In the genomic region with DNA sequence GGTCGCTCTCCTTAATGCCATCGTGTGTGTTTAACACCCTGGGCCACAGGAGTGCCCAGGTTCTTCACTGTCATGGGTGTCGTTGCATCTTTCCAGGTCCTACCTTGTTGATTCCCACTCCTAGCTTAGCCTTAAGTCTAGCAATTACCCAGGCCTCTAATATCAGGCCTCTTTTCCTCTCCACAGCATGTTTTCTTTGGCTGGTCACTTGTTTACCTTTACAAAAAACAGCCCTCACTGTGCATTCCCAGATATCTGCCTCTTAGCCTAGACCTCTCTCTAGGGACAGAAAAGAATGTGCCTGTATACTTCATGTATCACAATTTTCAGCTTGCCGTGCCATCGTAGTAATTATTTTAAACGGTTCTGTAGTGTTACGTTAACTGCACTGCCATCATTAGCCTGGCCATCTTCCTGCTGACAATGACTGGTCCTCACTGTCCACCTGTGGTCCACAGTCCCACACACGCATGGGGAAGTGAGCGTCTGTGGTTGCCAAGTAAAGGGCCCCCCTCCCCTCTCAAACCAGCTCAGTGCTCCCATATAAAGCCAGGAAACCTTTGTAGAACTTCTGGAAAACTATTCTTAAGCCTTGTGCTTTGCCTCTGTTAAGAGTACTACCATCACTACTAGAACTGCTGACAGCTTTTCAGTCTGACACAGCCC, we compare ENCODE assay signal across 10 mouse cellular contexts.
A peak's percentile ranks its signal among the peaks of the same experiment; 100 is the strongest.
DNase-seq lines count a peak whose midpoint lies in the region; ATAC-seq and TF ChIP-seq lines count a peak whose summit lies in the region.
"Had no signal": no experiment of that assay in that cellular context is flagged by ENCODE, and none has a peak within 500 bp of the region (broad histone marks: within the 10 kb centered on the region; RNA-seq: fewer than 3 reads in every experiment).

No protein-coding gene starts in this region.

- intact Hi-C loops in heart, postnatal 14 days (cut with DNase I): no loop called here

- H3K4me1 ChIP-seq in heart, embryonic 11.5 days (ENCODE audit: control insufficient read depth, insufficient read depth, low read length): peaks cover 25% of the 10 kb centered on the region
- peaks cover 12% of the 10 kb centered on the region for H3K4me1 ChIP-seq in lung, embryonic 16.5 days (replicated peaks; ENCODE audit: control insufficient read depth, insufficient read depth, low read length)
- H3K4me1 ChIP-seq in limb, embryonic 14.5 days (ENCODE audit: control insufficient read depth, insufficient read depth, low read length): peaks cover 18% of the 10 kb centered on the region

- peaks cover 9% of the 10 kb centered on the region for H3K36me3 ChIP-seq in heart, embryonic 11.5 days (ENCODE audit: control insufficient read depth, insufficient read depth, low read length)
- peaks cover 5% of the 10 kb centered on the region; the same call in 1 of the 2 replicates for H3K36me3 ChIP-seq in lung, embryonic 16.5 days (ENCODE audit: control insufficient read depth, insufficient read depth, low read length)
- peaks cover 13% of the 10 kb centered on the region for H3K36me3 ChIP-seq in limb, embryonic 14.5 days (ENCODE audit: control insufficient read depth, insufficient read depth, low read length)

- no peak overlapping the region for H3K4me3 ChIP-seq in heart, embryonic 11.5 days (ENCODE audit: low read depth, low read length)
- H3K4me3 ChIP-seq in lung, embryonic 16.5 days (ENCODE audit: low read length): no peak overlapping the region
- H3K4me3 ChIP-seq in limb, embryonic 14.5 days (replicated peaks; ENCODE audit: low read length): no peak overlapping the region
- H3K4me3 ChIP-seq: stomach, embryonic 15.5 days had no signal

- 57% methylated on average over 9 of the region's 9 CpGs for WGBS in heart, embryonic 11.5 days (ENCODE audit: insufficient replicate concordance)
- 75% methylated on average over 9 of the region's 9 CpGs for whole genome bisulfite sequencing in lung, embryonic 16.5 days
- WGBS in limb, embryonic 14.5 days: 63% methylated on average over 9 of the region's 9 CpGs

- H3K27me3 ChIP-seq in heart, embryonic 11.5 days (ENCODE audit: control insufficient read depth, insufficient read depth, low read length): no peaks in the 10 kb centered on the region
- no peaks in the 10 kb centered on the region for H3K27me3 ChIP-seq in lung, embryonic 16.5 days (ENCODE audit: control insufficient read depth, insufficient read depth, low read depth, low read length)
- no peaks in the 10 kb centered on the region for H3K27me3 ChIP-seq in limb, embryonic 14.5 days (ENCODE audit: control insufficient read depth, insufficient read depth, low read length)
- H3K27me3 ChIP-seq: stomach, embryonic 15.5 days had no signal

- H3K4me2 ChIP-seq in heart, embryonic 11.5 days: peak overlapping the region; percentile 42
- no peak overlapping the region for H3K4me2 ChIP-seq in lung, embryonic 16.5 days (ENCODE audit: low read depth, low read length)
- 0 out of 2 replicates have a peak overlapping the region, but pooled peaks have one; percentile 5 for H3K4me2 ChIP-seq in limb, embryonic 14.5 days (replicated peaks; ENCODE audit: low read depth, low read length, severe bottlenecking)
- H3K4me2 ChIP-seq: stomach, embryonic 15.5 days had no signal

- no peak for TF ChIP-seq POLR2A in limb, embryonic 14.5 days (IDR thresholded peaks at IDR 0.05; ENCODE audit: borderline replicate concordance, extremely low read depth, insufficient read depth, insufficient read length)

- no peak for DNase-seq in heart, postnatal 14 days
- no peak for DNase-seq in lung, postnatal 25 days (ENCODE audit: low spot score)
- DNase-seq in limb, embryonic 14.5 days (ENCODE audit: low spot score): no peak
- DNase-seq in ovary, postnatal 36 days (ENCODE audit: low spot score): no peak
- DNase-seq in cerebellum, adult 9-11 months: no peak
- DNase-seq in layer of hippocampus, postnatal 10 days (ENCODE audit: low spot score in 2 of 2): no peak
- DNase-seq: lung, adult 18-20 months had no signal

- peak overlapping the region; percentile 49; the same call in 1 of the 2 replicates for H3K9ac ChIP-seq in heart, embryonic 11.5 days (ENCODE audit: low read depth, low read length)
- no peak overlapping the region for H3K9ac ChIP-seq in lung, embryonic 16.5 days (ENCODE audit: low read length)
- no peak overlapping the region for H3K9ac ChIP-seq in limb, embryonic 14.5 days (ENCODE audit: low read depth, low read length, severe bottlenecking)
- H3K9ac ChIP-seq: stomach, embryonic 15.5 days had no signal

- H3K27ac ChIP-seq in heart, embryonic 11.5 days (ENCODE audit: low read depth, low read length): peak overlapping the region; percentile 85
- H3K27ac ChIP-seq in lung, embryonic 16.5 days (ENCODE audit: low read length): 0 out of 2 replicates have a peak overlapping the region, but pooled peaks have one; percentile 15
- H3K27ac ChIP-seq in limb, embryonic 14.5 days (replicated peaks; ENCODE audit: low read depth, low read length): no peak overlapping the region
- H3K27ac ChIP-seq: stomach, embryonic 15.5 days had no signal

- ATAC-seq in heart, embryonic 11.5 days (replicated peaks; ENCODE audit: insufficient number of reproducible peaks, low FRiP score, low TSS enrichment): peak; percentile 57
- no peak for ATAC-seq in lung, embryonic 16.5 days (ENCODE audit: low read depth)
- no peak for ATAC-seq in limb, embryonic 14.5 days (ENCODE audit: low FRiP score, low read depth)

- no peaks in the 10 kb centered on the region for H3K9me3 ChIP-seq in heart, embryonic 11.5 days (replicated peaks; ENCODE audit: control insufficient read depth, low read length)
- H3K9me3 ChIP-seq in lung, embryonic 16.5 days (ENCODE audit: control insufficient read depth, low read length): no peaks in the 10 kb centered on the region
- no peaks in the 10 kb centered on the region for H3K9me3 ChIP-seq in limb, embryonic 14.5 days (ENCODE audit: control insufficient read depth, low read length)
- H3K9me3 ChIP-seq: stomach, embryonic 15.5 days had no signal
